Mouse (Mus musculus): ENCODE results near the gene Zfp553. TPM values are rescaled to one million over a fixed set of nuclear protein-coding genes. Genes with fewer than 3 reads are reported as not detected.

Zfp553 gene
- polyA plus RNA-seq, 1 experiment from 2014 or later = 14.0 TPM

DNA sequence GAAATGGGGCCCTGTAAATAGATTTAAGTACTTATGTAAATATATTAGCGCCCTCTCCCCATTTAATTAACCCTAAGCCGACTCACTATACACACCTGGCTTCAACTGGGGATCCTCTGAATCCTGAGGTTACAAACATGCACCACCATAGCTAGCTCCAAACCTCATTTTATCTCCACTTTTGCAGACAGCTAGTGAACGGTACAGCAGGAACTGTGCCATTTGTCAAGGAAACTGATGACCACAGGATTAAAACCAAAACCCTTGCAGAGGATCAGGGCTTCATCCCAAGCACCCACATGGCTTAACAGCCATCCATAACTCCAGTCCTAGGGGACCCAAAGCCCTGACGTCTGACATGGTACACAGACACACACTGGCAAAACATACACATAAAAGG, 22.1 kb downstream of the Zfp553 start:
- DNase-seq (ENCODE audit: low spot score) (no peak), ATAC-seq (ENCODE audit: low read depth) (no peak)
- WGBS = 30% methylated on average over 4 of the region's 4 CpGs
- H3K4me3 ChIP-seq (ENCODE audit: low read depth, low read length) = peak overlapping the region; percentile 60
- peak overlapping the region; percentile 64 for H3K9ac ChIP-seq (ENCODE audit: low read depth, low read length)
- peaks cover 6% of the 10 kb centered on the region; the same call in 1 of the 2 replicates for H3K4me1 ChIP-seq (ENCODE audit: control insufficient read depth, insufficient read depth, low read length)
- H3K27ac ChIP-seq (replicated peaks; ENCODE audit: low read depth, low read length) = no peak overlapping the region
- H3K36me3 ChIP-seq (ENCODE audit: control insufficient read depth, insufficient read depth, low read length) = peaks cover 30% of the 10 kb centered on the region
- no peaks in the 10 kb centered on the region for H3K9me3 ChIP-seq (ENCODE audit: control insufficient read depth, low read length)
- peak overlapping the region; percentile 66 for H3K4me2 ChIP-seq (ENCODE audit: low read depth, low read length)
- no peaks in the 10 kb centered on the region for H3K27me3 ChIP-seq (replicated peaks; ENCODE audit: control insufficient read depth, insufficient read depth, low read length)

DNA sequence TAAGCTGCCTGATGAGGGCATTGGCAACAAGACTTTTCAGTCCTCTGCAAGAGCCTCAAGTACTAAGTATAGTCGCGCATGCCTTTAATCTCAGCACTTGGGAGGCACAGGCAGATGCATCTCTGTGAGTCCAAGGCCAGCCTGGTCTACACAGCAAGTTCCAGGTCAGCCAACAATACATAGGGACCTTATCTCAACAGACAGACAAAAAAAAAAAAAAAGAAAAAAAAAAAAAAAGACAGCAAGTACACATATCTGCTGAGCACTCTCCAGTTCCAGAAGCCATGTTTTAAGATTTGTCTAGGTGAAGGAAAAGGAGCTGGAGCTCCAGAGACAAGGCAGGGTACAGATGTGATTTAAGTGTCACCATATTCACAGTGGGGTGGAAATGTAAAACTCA, 23.1 kb downstream of the Zfp553 start:
- Histone ChIP-seq H3K9ac (ENCODE audit: low read depth, low read length) (no peak overlapping the region), H3K9me3 (ENCODE audit: control insufficient read depth, low read length) (no peaks in the 10 kb centered on the region), H3K4me2 (ENCODE audit: low read depth, low read length) (no peak overlapping the region), H3K4me3 (ENCODE audit: low read depth, low read length) (no peak overlapping the region), H3K27ac (replicated peaks; ENCODE audit: low read depth, low read length) (no peak overlapping the region), H3K27me3 (replicated peaks; ENCODE audit: control insufficient read depth, insufficient read depth, low read length) (no peaks in the 10 kb centered on the region), H3K4me1 (ENCODE audit: control insufficient read depth, insufficient read depth, low read length) (peaks cover 6% of the 10 kb centered on the region; the same call in 1 of the 2 replicates), H3K36me3 (ENCODE audit: control insufficient read depth, insufficient read depth, low read length) (peaks cover 28% of the 10 kb centered on the region)
- ATAC-seq (ENCODE audit: low read depth) = no peak
- DNase-seq (ENCODE audit: low spot score) = no peak
- 91% methylated on average over 2 of the region's 2 CpGs for WGBS

DNA sequence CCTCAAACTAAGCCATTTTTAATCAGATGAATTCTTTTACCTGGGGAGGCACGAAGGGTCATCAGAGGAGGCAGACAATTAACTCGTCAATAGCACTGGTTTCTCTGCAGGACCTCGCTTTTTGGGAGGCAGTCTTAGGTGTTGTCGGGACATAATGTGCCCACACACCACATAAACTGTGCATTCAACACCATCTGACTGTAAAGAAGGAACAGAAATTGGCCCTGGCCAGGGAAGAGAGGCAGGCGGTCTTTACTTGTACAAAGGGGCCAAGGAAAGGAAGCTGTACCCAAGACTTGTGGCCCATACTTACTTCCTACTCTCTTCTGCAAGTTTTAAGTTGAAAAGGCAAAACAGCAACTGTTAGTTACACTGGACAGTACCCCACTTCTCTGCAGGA, 23.7 kb downstream of the Zfp553 start:
- no peak for ATAC-seq (ENCODE audit: low read depth)

DNA sequence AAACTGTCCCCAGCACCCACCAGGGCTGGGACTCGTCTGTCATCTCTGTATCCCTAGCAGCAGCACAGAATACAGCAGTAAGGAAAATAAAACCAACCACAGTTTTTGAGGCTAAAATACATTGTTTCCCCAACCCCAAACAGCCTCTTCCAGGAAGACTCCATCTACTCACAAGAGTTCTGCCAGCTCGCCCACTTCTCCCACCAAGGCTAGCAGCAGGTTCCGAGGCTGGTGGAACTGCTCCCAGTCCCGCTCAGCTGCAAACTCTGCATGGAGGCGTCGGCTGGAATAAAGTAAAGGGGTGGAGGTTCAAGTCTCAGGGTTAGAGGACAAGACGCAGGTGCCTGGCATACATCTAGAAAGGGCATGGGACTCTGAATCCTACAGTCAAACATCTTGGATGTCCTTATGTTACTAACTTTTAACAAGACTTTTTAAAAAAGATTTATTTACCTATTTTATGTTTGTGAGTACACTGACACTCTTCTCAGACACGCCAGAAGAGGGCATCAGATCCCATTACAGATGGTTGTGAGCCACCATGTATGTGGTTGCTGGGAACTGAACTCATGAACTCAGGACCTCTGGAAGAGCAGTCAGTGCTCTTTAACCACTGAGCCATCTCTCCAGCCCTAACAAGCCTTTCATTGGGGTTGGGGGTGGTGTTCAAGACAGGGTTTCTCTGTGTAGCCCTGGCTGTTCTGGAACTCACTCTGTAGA, 26.5 kb downstream of the Zfp553 start:
- H3K9me3 ChIP-seq (ENCODE audit: control insufficient read depth, low read length) = no peaks in the 10 kb centered on the region
- DNase-seq (ENCODE audit: low spot score) = no peak
- H3K36me3 ChIP-seq (ENCODE audit: control insufficient read depth, insufficient read depth, low read length) = peaks cover 14% of the 10 kb centered on the region; the same call in 1 of the 2 replicates
- H3K4me3 ChIP-seq (ENCODE audit: low read depth, low read length) = peak overlapping the region; percentile 79
- WGBS = 73% methylated on average over 8 of the region's 8 CpGs
- peak overlapping the region; percentile 20; the same call in 1 of the 2 replicates for H3K9ac ChIP-seq (ENCODE audit: low read depth, low read length)
- no peaks in the 10 kb centered on the region for H3K27me3 ChIP-seq (replicated peaks; ENCODE audit: control insufficient read depth, insufficient read depth, low read length)
- H3K27ac ChIP-seq (replicated peaks; ENCODE audit: low read depth, low read length) = no peak overlapping the region
- H3K4me1 ChIP-seq (ENCODE audit: control insufficient read depth, insufficient read depth, low read length) = peaks cover 6% of the 10 kb centered on the region; the same call in 1 of the 2 replicates
- no peak for ATAC-seq (ENCODE audit: low read depth)
- peak overlapping the region; percentile 82 for H3K4me2 ChIP-seq (ENCODE audit: low read depth, low read length)

More for the DNA sequence above, 23.7 kb downstream of the Zfp553 start:
- Histone ChIP-seq H3K27me3 (replicated peaks; ENCODE audit: control insufficient read depth, insufficient read depth, low read length) (no peaks in the 10 kb centered on the region), H3K9me3 (ENCODE audit: control insufficient read depth, low read length) (no peaks in the 10 kb centered on the region), H3K27ac (replicated peaks; ENCODE audit: low read depth, low read length) (no peak overlapping the region), H3K4me2 (ENCODE audit: low read depth, low read length) (no peak overlapping the region), H3K4me1 (ENCODE audit: control insufficient read depth, insufficient read depth, low read length) (peaks cover 6% of the 10 kb centered on the region; the same call in 1 of the 2 replicates), H3K36me3 (ENCODE audit: control insufficient read depth, insufficient read depth, low read length) (peaks cover 24% of the 10 kb centered on the region), H3K4me3 (ENCODE audit: low read depth, low read length) (no peak overlapping the region), H3K9ac (ENCODE audit: low read depth, low read length) (no peak overlapping the region)
- WGBS = 88% methylated on average over 5 of the region's 5 CpGs
- no peak for DNase-seq (ENCODE audit: low spot score)

DNA sequence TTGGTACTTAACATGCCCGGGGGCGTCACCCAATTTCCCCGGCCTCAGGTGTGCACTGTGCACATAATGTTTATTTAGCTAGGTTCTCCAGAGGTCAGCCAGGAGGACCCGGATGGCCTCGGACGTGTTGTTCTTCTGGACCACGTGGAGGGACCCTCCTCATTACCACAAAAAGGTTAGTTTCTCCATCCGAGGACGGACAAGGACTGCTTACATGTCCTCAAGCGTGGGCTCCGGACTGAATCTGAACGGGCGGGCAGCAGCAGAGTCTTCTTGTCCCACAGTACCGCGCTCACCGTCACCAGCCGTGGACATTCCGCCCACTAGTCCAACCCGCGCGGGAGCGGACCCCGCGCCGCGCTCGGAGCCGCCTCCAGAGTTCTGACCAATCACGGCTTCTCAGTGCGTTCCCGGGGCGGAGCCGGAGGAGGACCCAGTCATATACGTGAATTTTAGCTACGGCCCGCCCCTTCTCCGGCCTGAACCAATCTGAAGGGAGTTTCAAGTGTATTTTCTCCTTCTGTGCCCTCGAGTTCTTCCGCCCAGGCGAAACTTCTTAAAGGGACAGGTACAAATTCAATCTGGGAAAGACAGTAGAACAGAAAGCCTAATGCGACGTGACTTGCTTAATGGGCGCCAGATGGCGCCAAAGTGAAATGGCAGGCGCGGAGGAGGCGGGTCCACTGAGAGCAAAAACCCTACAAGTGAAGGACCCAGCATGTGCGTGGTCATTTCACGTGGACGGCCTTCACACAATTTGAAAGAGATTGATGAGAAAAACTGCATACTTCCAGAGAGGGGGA, 27.6 kb downstream of the Zfp553 start, which contains the start of gene Dctpp1:
Gene Dctpp1, minus strand, starts transcription at position 401 of the 803 bp plus-strand sequence.
- Histone ChIP-seq H3K4me3 (ENCODE audit: low read depth, low read length) (peak within 1 kb of the TSS; percentile 79), H3K9ac (ENCODE audit: low read depth, low read length) (peak within 1 kb of the TSS; percentile 73), H3K27ac (replicated peaks; ENCODE audit: low read depth, low read length) (no peak within 1 kb of the TSS), H3K27me3 (replicated peaks; ENCODE audit: control insufficient read depth, insufficient read depth, low read length) (no peaks in the 10 kb centered on the region), H3K36me3 (ENCODE audit: control insufficient read depth, insufficient read depth, low read length) (peaks cover 14% of the 10 kb centered on the region; the same call in 1 of the 2 replicates), H3K9me3 (ENCODE audit: control insufficient read depth, low read length) (no peaks in the 10 kb centered on the region), H3K4me1 (ENCODE audit: control insufficient read depth, insufficient read depth, low read length) (no peaks in the 10 kb centered on the region; the same call in 1 of the 2 replicates), H3K4me2 (ENCODE audit: low read depth, low read length) (peak within 1 kb of the TSS; percentile 82)
- DNase-seq (ENCODE audit: low spot score) = peak; percentile 99
- under 1% methylated on average over 49 of the region's 50 CpGs for WGBS
- ATAC-seq (ENCODE audit: low read depth) = peak; percentile 99

DNA sequence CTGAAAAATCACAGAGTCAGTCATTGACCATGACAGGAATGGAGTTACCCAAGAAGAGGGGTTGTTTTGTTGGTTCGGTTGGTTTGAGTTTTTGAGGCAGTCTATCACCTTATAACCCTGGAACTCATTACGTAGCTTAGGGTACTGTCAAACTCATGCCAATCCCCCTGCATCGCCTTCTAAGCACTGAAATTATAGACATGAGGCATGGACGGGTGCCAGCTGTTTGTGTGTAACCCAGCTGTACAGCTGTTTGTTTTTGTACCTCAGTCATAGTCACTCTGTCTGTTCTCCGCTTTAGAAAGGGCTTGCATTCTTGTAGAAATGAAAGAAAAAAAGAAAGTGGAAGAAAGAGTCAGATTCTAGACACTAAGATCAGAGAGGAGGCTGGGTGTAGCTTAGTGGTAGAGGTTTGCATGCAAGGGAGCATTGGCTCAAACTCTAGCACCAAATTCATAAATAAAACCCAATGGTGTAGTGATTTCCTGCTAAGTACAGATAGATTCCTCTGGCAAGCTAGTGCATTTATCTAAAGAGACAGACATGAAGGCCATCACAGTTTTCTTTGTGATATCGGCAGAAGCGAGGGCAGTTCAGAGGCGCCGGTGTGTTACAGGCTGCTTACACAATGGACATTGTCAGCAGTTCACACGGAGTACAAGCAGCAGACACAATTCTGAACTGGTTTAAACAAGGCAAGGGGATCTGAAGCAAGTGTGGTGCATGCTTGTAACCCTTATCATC, 29.5 kb downstream of the Zfp553 start:
- no peaks in the 10 kb centered on the region for H3K36me3 ChIP-seq (ENCODE audit: control insufficient read depth, insufficient read depth, low read length)
- no peak overlapping the region for H3K4me3 ChIP-seq (ENCODE audit: low read depth, low read length)
- no peaks in the 10 kb centered on the region for H3K9me3 ChIP-seq (ENCODE audit: control insufficient read depth, low read length)
- no peaks in the 10 kb centered on the region; the same call in 1 of the 2 replicates for H3K4me1 ChIP-seq (ENCODE audit: control insufficient read depth, insufficient read depth, low read length)
- DNase-seq (ENCODE audit: low spot score) (no peak), ATAC-seq (ENCODE audit: low read depth) (no peak)
- no peak overlapping the region for H3K4me2 ChIP-seq (ENCODE audit: low read depth, low read length)
- no peak overlapping the region for H3K27ac ChIP-seq (replicated peaks; ENCODE audit: low read depth, low read length)
- no peak overlapping the region for H3K9ac ChIP-seq (ENCODE audit: low read depth, low read length)
- no peaks in the 10 kb centered on the region for H3K27me3 ChIP-seq (replicated peaks; ENCODE audit: control insufficient read depth, insufficient read depth, low read length)
- 75% methylated on average over 10 of the region's 10 CpGs for WGBS

DNA sequence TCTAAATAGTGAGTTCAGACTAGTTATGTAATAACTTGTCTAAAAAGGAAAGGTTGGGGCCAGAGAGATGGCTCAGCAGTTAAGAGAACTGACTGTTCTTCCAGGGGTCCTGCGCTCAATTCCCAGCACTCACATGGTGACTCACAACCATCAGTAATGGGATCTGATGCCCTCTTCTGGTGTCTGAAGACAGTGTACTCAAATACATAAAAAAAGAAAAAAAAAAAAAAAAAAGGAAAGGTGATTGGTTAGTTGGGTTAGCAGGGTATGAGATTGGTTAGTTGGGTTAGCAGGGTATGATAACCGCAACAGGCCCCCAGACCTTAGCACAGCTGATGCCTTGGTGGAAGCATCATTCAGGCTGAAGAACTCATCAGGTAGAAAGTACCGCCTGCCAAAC, 30.7 kb downstream of the Zfp553 start:
- WGBS = 94% methylated on average over 2 of the region's 3 CpGs
- Histone ChIP-seq H3K27me3 (replicated peaks; ENCODE audit: control insufficient read depth, insufficient read depth, low read length) (no peaks in the 10 kb centered on the region), H3K36me3 (ENCODE audit: control insufficient read depth, insufficient read depth, low read length) (peaks cover 4% of the 10 kb centered on the region; the same call in 1 of the 2 replicates), H3K9me3 (ENCODE audit: control insufficient read depth, low read length) (peaks cover 3% of the 10 kb centered on the region; the same call in 1 of the 2 replicates), H3K4me1 (ENCODE audit: control insufficient read depth, insufficient read depth, low read length) (no peaks in the 10 kb centered on the region; the same call in 1 of the 2 replicates), H3K27ac (replicated peaks; ENCODE audit: low read depth, low read length) (no peak overlapping the region), H3K9ac (ENCODE audit: low read depth, low read length) (no peak overlapping the region), H3K4me3 (ENCODE audit: low read depth, low read length) (no peak overlapping the region), H3K4me2 (ENCODE audit: low read depth, low read length) (no peak overlapping the region)
- ATAC-seq (ENCODE audit: low read depth) = no peak
- DNase-seq (ENCODE audit: low spot score) = no peak

DNA sequence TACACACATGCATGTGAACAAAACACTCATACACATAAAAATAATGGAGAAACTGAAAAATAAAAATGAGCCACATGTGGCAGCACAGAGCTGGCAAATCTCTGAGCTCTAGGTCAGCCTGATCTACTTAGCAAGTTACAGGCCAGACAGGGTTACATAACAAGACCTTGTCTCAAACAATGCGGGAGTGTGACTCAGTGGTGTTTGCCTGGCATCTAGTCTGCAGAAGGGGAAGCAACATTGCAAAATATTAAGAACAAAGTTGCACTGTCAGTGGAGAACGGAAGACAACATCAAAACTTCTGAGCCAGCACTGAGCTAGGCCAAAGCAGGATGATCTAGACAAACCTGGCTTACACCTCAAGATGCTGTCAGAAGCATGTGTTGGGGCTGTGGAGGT, 37.4 kb downstream of the Zfp553 start:
- H3K9ac ChIP-seq (ENCODE audit: low read depth, low read length) = no peak overlapping the region
- peaks cover 5% of the 10 kb centered on the region; the same call in 1 of the 2 replicates for H3K9me3 ChIP-seq (ENCODE audit: control insufficient read depth, low read length)
- H3K4me1 ChIP-seq (ENCODE audit: control insufficient read depth, insufficient read depth, low read length) = peaks cover 6% of the 10 kb centered on the region; the same call in 1 of the 2 replicates
- DNase-seq (ENCODE audit: low spot score) = no peak
- H3K4me3 ChIP-seq (ENCODE audit: low read depth, low read length) = no peak overlapping the region
- H3K4me2 ChIP-seq (ENCODE audit: low read depth, low read length) = no peak overlapping the region
- peaks cover 35% of the 10 kb centered on the region for H3K36me3 ChIP-seq (ENCODE audit: control insufficient read depth, insufficient read depth, low read length)
- ATAC-seq (ENCODE audit: low read depth) = no peak
- H3K27ac ChIP-seq (replicated peaks; ENCODE audit: low read depth, low read length) = no peak overlapping the region
- 82% methylated on average over 2 of the region's 2 CpGs for WGBS
- H3K27me3 ChIP-seq (replicated peaks; ENCODE audit: control insufficient read depth, insufficient read depth, low read length) = no peaks in the 10 kb centered on the region

Data from embryonic facial prominence, embryonic 14.5 days (tissue).